Mouse (Mus musculus): ENCODE results near the gene Mvk. TPM values are rescaled to one million over a fixed set of nuclear protein-coding genes. Genes with fewer than 3 reads are reported as not detected.

The Mvk gene
- total RNA-seq, 2 experiments from 2014 or later = 9.1 to 13.8 TPM

DNA sequence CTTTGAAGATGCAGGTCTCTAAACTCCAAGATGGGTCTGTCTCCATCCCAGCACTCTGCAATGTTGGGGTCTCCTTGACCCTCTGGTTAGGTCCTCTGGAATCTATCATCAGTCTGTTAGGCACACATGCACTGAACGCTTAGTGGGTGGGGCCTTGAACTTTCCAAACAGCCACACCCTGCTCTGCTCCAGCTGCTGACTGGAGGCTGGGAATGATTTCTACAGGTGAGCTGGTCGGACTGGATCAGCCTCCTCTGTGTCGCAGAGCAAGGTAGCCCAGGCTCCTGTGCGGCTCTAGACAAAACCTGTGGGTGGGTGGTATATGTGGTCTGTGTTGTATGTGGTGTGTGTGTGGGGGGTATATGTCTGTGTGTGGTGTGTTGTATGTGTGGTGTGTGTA, 4.9 kb downstream of the Mvk start:
- no peak for DNase-seq
- intact Hi-C loops (cut with DNase I; ENCODE audit: low total_unique reads) = no loop called here

DNA sequence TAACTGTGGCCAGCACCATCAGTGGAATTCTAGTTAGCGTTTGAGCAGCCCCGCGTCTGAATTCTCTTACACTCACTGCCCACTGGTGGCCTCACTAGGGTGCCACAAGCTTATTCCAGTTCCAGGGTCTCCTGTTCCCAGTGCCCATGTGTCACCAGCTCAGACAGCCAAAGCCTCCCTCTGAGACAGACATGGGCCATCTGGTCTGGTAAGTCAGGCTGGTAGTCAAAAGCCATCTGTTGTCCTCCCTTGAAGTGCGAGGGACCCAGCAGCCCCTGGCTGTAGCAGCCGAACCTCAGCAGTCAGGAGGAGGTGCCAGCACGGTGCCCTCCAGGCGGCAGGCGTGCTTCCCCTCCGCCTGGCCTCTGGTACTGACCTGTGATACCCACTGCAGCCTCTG, 12.2 kb downstream of the Mvk start:
- intact Hi-C loops (cut with DNase I; ENCODE audit: low total_unique reads) = no loop called here
- DNase-seq = no peak

DNA sequence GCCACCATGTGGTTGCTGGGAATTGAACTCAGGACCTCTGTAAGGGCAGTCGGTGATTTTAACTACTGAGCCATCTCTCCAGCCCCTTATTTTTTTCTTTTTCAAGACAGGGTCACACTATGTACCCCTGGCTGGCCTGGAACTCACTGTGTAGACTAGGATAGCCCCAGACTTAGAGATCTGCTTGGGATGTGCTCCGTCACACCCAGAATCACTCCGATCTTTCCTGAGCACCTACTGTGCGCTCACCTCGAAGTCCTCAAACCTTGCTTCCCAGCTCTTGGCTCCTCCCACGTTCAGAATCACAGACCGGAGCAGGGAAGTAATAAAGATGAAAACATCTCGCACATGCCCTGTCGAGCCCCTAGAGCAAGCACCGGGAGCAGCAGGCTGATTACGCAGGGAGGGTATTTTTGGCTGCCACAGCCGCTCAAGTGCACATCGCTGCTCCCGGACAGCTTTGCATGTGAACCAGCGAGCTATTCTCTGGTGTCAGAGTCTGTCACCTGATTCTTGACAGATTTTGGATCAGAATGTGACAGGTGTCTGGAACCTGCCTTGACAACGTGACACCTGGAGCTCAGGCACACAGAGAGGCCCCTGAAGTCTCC, 13.0 kb downstream of the Mvk start:
- intact Hi-C loops (cut with DNase I; ENCODE audit: low total_unique reads) = no loop called here
- no peak for DNase-seq

DNA sequence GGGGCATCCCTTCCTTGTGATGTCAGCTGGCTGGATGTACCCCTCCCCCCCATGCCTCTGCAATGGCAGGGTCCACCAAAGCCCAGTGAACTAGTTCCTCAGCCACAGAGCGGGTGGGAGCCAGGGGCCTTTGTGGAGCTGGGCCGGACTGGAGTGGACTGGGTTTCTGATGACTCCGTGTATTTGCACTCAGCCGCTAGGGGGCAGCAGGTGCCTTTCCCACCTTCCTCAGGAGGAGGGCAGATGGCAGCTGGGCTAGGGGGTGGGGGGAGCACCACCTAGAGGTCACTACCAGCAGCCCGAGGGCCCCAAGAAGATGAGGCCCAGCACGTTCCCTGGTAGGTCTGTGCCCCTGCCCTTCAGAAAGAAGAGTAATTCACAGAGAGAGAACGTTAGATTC, 17.2 kb downstream of the Mvk start:
- intact Hi-C loops (cut with DNase I; ENCODE audit: low total_unique reads) = loop anchor here (5.0 kb wide), 2 partner anchors 106 to 156 kb away; partner anchors contain the start of gene Fam222a
- peak; percentile 86 for DNase-seq

DNA sequence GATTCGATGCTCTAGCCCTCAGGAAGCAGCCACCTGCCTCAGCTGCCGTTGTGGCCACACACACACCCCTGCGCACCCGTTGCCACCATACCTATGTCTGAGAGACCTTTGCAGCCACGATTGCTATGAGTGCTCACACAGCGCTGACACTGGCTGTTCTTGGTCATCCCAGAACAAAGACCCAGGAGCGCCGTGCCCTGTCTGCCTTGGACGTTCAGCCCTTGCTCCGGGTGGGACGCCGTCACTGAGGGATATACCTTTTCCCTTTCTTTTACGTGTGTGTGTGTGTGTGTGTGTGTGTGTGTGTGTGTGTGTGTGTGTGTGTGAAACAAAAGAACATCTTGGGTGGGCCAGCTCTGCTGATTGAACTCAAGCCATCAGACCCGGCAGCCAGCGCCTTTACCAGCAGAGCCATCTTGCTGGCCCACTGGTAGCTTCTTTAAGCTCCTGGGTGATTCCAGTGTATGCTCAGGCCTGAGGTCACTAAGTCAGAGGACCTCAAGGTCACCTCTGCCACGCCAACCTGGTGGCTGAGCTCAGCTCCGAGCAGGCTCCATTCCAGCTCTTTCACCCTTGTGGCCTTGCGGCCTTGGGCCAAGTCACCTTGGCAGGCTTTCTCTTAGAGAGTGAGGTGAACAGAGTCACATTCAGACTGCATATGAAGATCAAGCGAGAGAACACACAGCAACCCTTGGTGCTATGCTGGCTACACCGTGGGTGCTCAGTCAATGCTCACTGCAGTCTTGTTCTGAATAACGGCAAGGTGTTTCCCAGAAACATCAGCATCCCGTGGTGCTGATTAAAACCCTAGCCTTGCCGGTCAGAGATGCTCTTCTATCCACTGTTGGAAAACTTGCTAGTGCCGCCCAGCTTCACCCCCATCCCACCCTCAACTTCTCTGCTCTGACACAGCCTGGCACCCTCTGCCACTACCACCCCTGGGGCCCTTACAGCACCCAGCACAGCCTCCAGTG, 18.3 kb downstream of the Mvk start:
- intact Hi-C loops (cut with DNase I; ENCODE audit: low total_unique reads) = loop anchor here (5.0 kb wide), 2 partner anchors 105 to 155 kb away; partner anchors contain the start of gene Fam222a
- no peak for DNase-seq

DNA sequence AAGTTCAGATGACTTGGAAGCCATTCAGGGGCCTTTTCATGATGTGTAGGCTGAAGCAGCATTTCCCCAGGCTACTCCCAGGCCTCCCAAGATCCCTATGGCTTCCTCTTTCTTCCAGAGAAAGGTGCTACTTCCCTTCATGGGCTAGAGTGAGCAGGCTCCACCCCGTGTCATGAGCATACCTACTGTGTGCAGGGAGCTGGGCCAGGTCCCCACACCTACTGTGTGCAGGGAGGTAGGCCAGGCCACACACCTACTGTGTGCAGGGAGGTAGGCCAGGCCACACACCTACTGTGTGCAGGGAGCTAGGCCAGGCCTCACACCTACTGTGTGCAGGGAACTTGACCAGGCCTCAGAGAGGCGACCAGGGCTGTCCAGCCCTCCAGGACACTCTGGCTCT, 20.5 kb downstream of the Mvk start:
- no peak for DNase-seq
- intact Hi-C loops (cut with DNase I; ENCODE audit: low total_unique reads) = loop anchor here (5.0 kb wide), 2 partner anchors 103 to 153 kb away; partner anchors contain the start of gene Fam222a

DNA sequence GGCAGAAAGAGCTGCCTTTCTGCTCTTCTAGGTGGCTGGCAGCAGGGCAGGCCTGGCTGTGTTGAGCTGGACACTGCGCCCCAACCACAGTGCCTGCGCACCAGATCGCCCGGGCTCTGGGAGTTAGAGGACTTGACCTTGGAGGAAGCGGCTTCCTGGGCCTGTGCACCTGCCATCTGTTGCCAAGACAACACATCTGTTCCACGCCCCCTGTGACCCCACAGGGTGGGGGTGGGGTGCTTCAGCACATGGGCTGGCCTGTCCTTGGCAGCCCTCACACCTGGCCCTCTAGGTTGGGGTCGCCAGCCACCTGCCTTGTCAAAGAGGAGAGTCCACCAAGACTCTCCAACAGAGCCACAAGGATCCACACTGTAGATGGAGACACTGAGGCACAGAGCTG, 21.6 kb downstream of the Mvk start:
- DNase-seq = no peak
- intact Hi-C loops (cut with DNase I; ENCODE audit: low total_unique reads) = no loop called here

DNA sequence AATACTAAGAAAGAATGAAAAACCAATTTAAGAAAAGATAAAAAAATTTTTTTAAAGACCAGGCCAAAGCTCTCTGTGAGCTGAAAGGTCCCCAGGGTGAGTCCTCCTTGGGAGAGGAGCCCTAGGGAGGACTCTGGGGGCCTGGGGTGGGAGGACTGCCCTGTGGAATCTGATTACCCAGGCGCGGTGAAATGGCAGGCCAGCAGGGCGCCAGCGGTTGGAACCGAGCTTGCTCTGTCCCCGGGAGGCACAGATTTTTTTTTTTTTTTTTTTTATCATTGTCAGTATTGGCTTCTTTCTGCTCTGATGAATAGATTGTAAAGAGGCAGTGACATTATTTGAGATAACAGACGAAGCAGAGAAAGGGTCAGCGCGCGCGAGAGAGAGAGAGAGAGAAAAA, 22.9 kb downstream of the Mvk start:
- intact Hi-C loops (cut with DNase I; ENCODE audit: low total_unique reads) = no loop called here
- no peak for DNase-seq

DNA sequence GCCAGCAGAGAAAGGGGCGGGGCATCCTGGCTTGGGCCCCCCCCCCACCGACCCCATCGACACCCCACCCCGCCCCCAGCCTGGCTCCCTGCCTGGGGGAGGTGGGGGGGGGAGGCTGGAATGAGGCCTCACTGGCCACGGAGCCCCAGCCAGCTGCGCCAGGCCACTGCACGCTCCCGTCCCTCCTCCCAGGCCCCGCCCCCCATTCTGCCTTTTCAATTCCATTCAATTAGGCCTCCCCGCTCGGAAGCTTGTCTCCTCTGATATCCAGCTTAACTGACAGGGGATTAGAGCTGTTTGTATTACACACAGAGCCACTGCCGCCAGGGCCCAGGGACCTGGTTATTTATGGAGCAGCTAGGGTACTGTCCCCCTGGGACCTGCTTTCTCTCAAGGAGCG, 23.4 kb downstream of the Mvk start:
- DNase-seq = peak; percentile 67
- intact Hi-C loops (cut with DNase I; ENCODE audit: low total_unique reads) = no loop called here

DNA sequence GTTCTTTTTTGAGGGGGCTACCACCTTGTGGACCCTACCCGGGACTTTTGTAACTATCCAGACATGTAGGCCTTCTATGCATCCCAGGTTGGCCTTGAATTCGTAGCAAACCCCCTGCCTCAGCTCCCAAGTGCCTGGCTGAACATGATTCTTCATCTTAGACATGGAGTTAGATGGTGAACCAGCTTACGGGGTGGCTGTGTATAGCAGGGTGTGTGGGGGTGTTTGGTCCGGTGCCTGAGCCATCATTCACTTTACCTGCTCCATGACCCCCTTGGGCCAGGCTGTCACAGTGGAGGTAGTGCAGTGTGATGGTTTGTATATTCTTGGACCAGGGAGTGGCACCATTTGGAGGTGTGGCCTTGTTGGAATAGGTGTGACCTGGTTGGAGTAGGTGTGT, 23.9 kb downstream of the Mvk start:
- intact Hi-C loops (cut with DNase I; ENCODE audit: low total_unique reads) = no loop called here
- DNase-seq = no peak

DNA sequence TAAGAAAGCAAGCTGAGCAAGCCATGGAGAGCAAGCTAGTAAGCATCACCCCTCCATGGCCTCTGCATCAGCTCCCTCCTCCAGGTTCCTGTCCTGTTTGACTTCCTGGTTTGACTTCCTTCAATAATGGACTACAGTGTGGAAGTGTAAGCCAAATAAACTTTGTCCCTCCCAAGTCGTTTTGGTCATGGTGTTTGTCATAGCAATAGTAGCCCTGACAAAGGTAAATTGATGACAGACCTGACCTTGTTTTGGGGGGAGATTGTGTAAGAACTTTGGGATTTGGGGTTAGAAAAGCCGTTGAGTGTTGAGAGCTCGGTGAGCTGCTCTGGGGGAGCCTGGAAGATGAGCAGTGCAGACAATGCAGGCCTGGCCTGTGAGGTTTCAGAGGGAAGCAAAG, 26.3 kb downstream of the Mvk start:
- intact Hi-C loops (cut with DNase I; ENCODE audit: low total_unique reads) = no loop called here
- DNase-seq = no peak

DNA sequence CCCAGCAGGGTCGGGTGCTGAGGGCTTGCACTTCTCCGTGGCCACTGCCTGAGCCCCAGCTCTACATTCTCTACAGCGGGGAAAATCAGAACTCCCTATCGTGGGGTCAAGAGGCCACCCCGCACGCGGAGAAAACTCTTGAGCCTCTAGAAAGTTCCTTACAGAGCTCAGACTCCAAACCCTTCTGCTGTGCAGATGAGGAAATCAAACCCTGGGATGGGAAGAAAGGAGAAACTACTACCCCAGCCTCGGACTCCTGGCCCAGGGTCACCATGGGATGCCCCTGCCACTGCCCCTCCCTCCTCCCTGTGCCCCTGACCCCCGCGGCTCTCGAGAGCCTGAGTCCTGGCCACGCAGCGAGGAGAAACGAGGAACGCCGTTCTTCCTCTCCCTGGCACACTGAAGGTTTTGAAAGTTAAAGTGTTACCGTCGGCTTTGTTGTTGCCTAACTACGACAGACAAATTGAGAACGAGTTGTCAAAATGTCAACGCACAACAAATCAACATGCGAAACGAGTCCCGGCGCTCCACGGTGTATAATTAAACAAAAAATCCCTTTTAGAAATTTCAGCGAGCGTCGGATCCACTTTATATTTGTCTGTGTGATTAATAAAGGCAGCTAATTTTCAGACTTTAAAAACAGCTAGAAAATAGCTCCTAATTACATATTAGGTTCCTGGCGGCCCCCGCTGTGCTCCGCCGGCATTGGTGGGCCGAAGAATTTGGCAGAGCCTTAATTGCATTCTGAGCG, 30.8 kb downstream of the Mvk start:
- no peak for DNase-seq
- intact Hi-C loops (cut with DNase I; ENCODE audit: low total_unique reads) = no loop called here

DNA sequence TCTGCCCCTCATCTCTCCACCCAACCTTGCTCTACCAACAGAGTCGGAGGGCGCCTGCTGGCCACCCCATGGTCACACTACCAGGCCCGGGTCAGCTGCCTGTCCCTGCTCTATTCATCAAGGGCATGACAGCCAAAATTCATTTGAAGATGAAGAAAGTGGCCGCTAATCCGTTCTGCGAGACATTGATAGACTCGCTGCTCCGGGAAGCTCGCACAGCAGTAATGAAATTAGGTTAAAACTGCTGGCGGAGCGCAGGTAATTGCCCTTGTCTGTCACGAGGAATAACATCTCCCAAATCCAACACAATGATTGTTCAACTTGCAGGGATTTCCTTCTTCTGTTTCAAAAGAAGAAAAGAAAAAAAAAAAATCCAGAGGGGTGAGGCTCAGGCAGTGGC, 34.2 kb downstream of the Mvk start:
- no peak for DNase-seq
- intact Hi-C loops (cut with DNase I; ENCODE audit: low total_unique reads) = no loop called here

DNA sequence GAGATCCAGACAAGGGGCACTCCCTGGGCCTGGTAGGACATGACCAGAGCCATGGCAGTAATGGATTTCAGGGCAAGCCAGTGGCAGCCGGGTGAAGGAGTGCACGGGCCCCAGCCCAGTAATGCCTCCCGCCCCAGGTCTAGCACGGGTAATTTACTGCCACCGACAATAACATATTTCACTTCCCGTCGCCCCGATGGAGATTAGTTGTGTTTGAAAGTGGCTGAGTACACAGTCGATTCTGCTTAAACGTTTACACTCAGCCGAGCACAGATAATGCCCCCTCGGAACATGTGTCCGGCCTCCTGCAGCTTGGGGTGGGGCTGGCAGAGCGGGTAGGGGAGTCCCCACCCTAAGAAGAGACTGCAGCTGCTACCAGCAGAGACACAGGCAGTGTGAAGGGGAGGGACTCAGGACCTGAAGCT, 38.5 kb downstream of the Mvk start:
- intact Hi-C loops (cut with DNase I; ENCODE audit: low total_unique reads) = no loop called here
- DNase-seq = no peak

DNA sequence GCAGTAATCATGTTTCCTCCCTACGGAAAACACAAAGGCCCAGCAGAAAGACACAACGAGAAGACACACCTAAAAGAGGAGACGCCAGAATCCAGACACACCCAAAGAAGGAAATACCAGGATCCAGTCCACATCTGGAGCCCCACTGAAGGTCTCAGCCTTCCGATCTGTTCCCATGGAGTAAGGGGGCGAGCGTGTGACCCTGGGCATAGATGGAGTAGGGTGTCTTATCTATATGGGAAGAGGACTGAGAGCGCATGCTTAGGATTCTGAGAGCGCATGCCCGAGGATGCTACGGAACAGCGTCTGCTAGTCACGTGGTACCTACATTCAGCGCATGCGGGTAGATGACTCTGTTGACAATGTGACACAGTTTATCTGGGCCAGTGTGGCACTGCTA, 41.6 kb downstream of the Mvk start:
- DNase-seq = no peak
- intact Hi-C loops (cut with DNase I; ENCODE audit: low total_unique reads) = no loop called here

DNA sequence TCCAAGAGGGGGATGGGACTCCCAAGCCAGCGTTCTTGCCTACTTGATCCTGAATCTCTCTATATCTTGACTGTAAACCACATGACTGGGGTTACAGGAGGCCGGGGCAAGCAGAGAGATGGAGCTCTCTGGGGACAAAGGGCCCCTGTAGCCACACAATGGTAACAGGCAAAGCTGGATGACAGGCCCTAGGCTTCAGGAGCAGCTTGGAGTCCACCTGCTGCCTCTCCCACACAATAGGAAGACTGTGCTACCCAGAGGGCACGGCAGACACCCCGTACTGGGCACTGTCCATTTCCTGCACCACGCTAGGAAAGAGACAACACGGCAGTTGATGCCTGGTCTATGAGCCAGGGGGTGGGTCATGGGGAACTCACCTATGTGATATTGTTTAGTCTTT, 45.5 kb downstream of the Mvk start:
- intact Hi-C loops (cut with DNase I; ENCODE audit: low total_unique reads) = no loop called here
- DNase-seq = no peak

DNA sequence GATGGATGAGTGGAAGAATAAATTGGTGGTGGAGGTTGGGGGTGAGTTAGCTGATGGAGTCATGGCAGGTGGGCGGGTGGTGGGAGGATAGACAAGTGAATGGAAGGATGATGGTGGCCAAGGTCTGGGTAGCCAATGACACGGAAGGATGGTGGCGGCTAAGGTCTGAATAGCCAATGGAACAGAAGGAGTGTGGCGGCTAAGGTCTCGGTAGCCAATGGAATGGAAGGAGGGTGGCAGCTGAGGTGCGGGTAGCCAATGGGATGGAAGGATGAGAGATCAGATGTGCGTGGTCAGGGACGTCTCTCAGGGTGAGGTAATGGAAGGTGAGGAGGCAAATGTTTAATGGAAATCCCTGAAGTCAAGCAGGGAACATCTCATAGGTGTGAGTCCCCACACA, 46.2 kb downstream of the Mvk start:
- intact Hi-C loops (cut with DNase I; ENCODE audit: low total_unique reads) = no loop called here
- no peak for DNase-seq

DNA sequence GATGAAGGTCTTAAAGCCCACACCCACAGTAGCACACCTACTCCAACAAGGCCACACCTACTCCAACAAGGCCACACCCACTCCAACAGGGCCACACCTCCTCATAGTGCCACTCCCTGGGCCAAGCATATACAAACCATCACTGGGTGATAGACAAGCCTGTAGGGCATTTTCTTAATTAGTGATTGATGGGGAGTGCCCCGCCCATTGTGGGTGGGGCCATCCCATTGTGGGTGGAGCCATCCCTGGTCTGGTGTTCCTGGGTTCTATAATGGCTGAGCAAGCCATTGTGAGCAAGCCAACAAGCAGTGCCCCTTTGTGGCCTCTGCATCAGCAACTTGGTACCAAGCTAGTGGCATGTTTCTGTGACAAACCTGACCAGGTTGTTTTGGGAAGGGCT, 50.7 kb downstream of the Mvk start:
- intact Hi-C loops (cut with DNase I; ENCODE audit: low total_unique reads) = no loop called here
- no peak for DNase-seq

DNA sequence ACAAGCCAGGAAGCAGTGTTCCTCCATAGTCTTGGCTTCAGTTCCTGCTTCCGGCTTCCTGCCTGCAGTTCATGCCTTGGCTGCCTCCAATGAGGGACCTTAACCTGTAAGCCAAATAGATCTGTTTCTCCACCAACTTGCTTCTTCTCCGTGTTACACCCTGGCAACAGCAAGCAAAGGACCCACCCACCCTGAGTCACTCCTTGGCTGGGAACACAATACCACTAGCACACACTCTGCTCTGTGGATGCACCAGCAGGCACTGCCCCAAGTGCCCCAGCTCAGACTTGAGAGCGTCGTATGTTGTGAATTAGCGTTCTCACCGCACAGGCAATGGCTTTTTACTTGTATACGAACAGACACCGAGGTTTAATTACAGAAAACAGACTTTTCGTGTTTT, 57.2 kb downstream of the Mvk start:
- intact Hi-C loops (cut with DNase I; ENCODE audit: low total_unique reads) = no loop called here
- peak; percentile 35 for DNase-seq

DNA sequence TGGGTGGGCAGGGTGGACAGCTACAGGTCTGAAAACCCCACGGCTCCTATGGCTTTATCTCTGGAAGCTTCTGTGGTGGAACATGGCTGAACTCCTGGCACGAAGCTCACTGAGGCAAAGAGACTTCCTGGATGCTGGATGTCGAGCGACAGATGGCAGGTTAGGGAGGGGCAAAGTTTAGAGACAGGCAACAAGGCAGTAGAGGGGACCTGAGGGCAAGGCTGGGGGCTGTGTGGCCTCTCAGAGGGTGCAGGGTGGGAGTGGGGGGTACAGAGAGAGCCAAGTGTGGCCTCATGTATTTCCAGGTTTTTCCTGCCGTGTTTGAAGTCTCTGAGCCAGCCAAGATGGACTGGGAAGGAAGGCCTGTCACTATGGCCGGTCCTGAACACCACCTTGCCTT, 60.8 kb downstream of the Mvk start:
- intact Hi-C loops (cut with DNase I; ENCODE audit: low total_unique reads) = no loop called here
- DNase-seq = no peak
